Mouse (Mus musculus) hindbrain, embryonic 13.5 days (tissue): ENCODE results near the gene Dcp1b. TPM values are rescaled to one million over a fixed set of nuclear protein-coding genes. Genes with fewer than 3 reads are reported as not detected.
"Not testable (repeated sequence)": the region's sequence is repeated elsewhere in the genome, so short reads cannot be mapped to it uniquely, and the experiment has no call there.

Source experiments
- ATAC-seq: fragments of 200-750 bp; cut with Nextera tagmentation; 2 replicates; pipeline ENCODE4 v1.8.0; 2017; ENCODE audit warnings: moderate TSS enrichment; ENCODE audit not compliant: low FRiP score
- H3K27ac ChIP-seq: fragments of 300-500 bp; sonication (generic); 2 replicates; pipeline ENCODE4 v1.5.1; 2015; ENCODE audit warnings: inconsistent platforms, mild to moderate bottlenecking, moderate library complexity
- H3K27me3 ChIP-seq: fragments of 300-500 bp; sonication (generic); 2 replicates; pipeline ENCODE4 v1.6.1; 2015; ENCODE audit warnings: mild to moderate bottlenecking, inconsistent platforms
- H3K36me3 ChIP-seq: fragments of 300-500 bp; sonication (generic); 2 replicates; pipeline ENCODE4 v1.6.1; 2015; ENCODE audit warnings: mild to moderate bottlenecking, inconsistent platforms
- H3K4me1 ChIP-seq: fragments of 300-500 bp; sonication (generic); replicated peaks from 2 replicates; pipeline ENCODE4 v1.6.1; 2015; ENCODE audit warnings: inconsistent platforms
- H3K4me2 ChIP-seq: fragments of 300-500 bp; sonication (generic); 2 replicates; pipeline ENCODE4 v1.6.1; 2015; ENCODE audit warnings: inconsistent platforms, mild to moderate bottlenecking, moderate library complexity
- H3K4me3 ChIP-seq: fragments of 300-500 bp; sonication (generic); 2 replicates; pipeline ENCODE4 v1.5.1; 2015; ENCODE audit warnings: mild to moderate bottlenecking, inconsistent platforms
- H3K9ac ChIP-seq: fragments of 300-500 bp; sonication (generic); 2 replicates; pipeline ENCODE4 v1.6.1; 2015; ENCODE audit warnings: mild to moderate bottlenecking, inconsistent platforms
- H3K9me3 ChIP-seq: fragments of 300-500 bp; sonication (generic); 2 replicates; pipeline ENCODE4 v1.6.1; 2016; ENCODE audit warnings: inconsistent platforms
- WGBS: fragments of 180-500 bp; shearing (Covaris S2); methylation state at CpG from one replicate; pipeline ENCODE4 v1.1.7; 2015; 5-methylcytosine and 5-hydroxymethylcytosine counted together
- polyA plus RNA-seq: library from polyadenylated mRNA; unstranded; fragments of >200 nt; fragmentation: Nextera tagmentation; extraction: Ambion mirVana; gene quantifications from 2 replicates; pipeline ENCODE4 v1.2.1, GENCODE M21; 2015

Gene Dcp1b
- polyA plus RNA-seq, 1 experiment from 2014 or later = 13.8 TPM

DNA sequence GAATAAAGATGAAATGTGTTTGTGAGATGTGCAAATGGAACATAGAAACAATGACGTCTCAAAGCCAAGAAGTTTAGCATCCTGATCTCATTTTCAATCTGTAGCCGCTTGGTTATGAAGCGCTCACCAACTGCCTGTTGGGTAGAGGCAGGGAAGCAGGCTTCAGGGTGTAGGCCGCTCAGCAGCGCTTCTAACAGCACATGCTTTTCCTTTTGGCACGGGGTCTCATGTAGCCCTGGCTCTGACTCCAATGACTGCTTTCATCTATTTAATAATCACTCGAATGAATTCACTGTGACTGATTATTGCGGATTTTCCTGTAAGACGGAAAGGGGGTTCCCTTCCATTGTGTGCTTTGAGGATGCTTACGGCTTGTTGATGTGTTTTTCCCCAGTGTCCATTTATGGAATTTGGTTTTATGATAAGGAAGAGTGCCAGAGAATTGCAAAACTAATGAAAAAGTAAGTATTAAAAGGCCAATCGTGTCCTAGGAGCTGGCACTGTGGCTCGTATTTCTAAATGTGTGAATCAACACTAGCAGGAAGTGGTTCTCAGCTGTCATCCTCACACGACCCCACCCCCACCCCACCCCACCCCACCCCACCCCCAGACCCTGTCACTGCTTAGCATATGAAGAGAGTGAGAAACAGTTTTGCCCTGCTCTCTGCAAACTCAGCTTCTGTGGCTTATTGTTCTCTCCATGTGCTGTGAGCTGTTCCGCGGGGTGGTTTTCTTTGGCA is 23.7 kb downstream of the Dcp1b start:
- H3K9me3 ChIP-seq = no peaks in the 10 kb centered on the region
- no peak for ATAC-seq
- H3K4me1 ChIP-seq = peaks cover 22% of the 10 kb centered on the region
- no peak overlapping the region for H3K4me2 ChIP-seq
- H3K36me3 ChIP-seq = peaks cover 29% of the 10 kb centered on the region
- H3K27me3 ChIP-seq = no peaks in the 10 kb centered on the region
- WGBS = 31% methylated on average over 15 of the region's 15 CpGs
- H3K4me3 ChIP-seq = no peak overlapping the region
- H3K27ac ChIP-seq = no peak overlapping the region
- no peak overlapping the region for H3K9ac ChIP-seq

DNA sequence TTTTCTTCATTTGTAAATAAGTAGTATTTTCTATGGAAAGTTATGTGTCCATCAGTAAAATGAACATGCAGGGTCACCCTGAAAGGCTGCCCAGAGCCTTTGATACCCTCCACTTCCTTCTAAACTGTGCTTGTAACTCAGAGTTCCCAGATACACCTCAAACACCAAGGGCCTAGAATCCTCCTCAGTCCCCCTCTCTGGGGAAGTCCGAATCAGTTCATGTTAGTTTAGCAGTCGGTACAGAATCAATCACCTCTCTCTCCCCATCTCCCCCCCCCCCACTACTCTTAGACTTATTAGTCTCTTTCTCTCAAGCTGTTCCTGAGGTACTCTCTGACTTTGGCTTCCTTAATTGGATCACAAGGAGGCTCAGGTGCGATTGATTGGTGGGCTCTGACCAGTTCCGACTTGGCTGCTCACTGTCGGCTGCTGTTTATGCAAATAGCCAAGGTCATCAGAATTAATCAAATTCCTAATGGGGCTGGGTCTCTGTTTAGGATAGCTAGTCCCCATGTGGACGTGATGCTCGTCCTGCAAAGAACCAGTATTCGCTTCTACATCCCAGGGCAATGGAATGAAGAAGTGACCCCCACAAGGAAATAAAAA is 24.3 kb downstream of the Dcp1b start:
- WGBS = 19% methylated on average over 8 of the region's 8 CpGs
- Histone ChIP-seq H3K4me1 (peaks cover 22% of the 10 kb centered on the region), H3K4me2 (no peak overlapping the region), H3K9me3 (no peaks in the 10 kb centered on the region), H3K27me3 (no peaks in the 10 kb centered on the region), H3K9ac (no peak overlapping the region), H3K27ac (no peak overlapping the region), H3K36me3 (peaks cover 29% of the 10 kb centered on the region), H3K4me3 (no peak overlapping the region)
- no peak for ATAC-seq

DNA sequence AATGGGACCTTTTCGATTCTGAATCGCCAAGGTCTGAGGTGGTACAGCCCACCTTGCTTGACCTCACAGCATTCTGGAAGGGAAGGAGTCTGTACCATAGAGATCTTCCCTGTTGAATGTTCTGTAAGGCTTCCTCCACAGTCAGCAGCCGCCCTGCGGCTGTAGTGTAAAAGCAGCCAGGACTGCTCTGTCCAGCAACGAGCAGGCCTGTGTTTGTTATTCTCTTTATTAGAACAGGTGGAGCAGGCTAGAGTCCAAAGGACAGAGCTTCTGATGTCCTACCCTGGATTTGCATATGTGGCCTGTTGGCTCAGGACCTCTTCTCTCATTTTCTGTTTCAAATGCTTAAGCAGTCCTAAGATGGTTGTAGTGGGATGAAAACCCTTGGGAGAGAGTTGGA is 25.3 kb downstream of the Dcp1b start:
- H3K9ac ChIP-seq = no peak overlapping the region
- 78% methylated on average over 5 of the region's 5 CpGs for WGBS
- no peak overlapping the region for H3K27ac ChIP-seq
- H3K4me1 ChIP-seq = peaks cover 28% of the 10 kb centered on the region
- no peaks in the 10 kb centered on the region for H3K9me3 ChIP-seq
- no peak for ATAC-seq
- no peaks in the 10 kb centered on the region for H3K27me3 ChIP-seq
- H3K4me3 ChIP-seq = no peak overlapping the region
- H3K4me2 ChIP-seq = no peak overlapping the region
- peaks cover 32% of the 10 kb centered on the region for H3K36me3 ChIP-seq

DNA sequence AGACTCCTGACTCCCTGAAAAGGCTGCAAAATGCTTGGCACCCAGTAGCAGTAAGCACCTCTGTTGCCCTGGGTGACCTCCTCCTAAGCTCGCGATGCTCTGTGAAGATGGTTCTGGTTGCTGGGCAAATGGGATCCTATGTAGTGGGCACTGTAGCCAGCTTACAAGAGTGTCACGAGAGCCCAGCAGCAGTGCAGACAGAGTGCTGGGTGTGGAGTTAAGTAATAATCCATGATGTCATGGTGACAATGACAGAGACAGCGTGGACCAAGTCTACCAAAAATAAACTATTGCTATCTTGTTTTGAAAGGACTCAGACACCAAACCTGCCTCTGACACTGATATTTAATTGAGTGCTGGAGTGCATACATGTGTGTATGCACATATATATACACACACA is 26.5 kb downstream of the Dcp1b start:
- no peaks in the 10 kb centered on the region for H3K9me3 ChIP-seq
- H3K27me3 ChIP-seq = no peaks in the 10 kb centered on the region
- no peak overlapping the region for H3K9ac ChIP-seq
- no peak overlapping the region for H3K4me3 ChIP-seq
- 95% methylated on average over 4 of the region's 4 CpGs for WGBS
- no peak overlapping the region for H3K27ac ChIP-seq
- H3K4me2 ChIP-seq = no peak overlapping the region
- ATAC-seq = no peak
- H3K36me3 ChIP-seq = peaks cover 28% of the 10 kb centered on the region
- H3K4me1 ChIP-seq = peaks cover 29% of the 10 kb centered on the region

DNA sequence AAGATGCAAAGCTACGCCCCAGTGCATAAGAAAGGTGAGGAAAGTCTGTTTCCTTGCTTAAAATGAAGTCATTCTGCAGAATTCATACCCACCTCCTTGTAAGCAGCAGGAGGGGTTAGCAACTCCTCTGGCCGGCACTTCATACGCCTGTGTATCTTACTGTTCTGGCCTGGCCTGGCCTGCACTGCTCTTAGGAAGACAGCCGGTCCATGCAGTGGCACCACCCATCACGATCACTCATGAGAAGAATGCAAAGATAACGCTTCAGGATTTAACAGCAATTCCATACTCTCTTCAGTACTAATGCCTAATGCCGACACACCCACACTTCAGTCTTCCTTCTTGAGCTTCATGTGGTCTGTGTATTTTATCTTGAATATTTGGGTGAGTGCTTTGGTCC is 29.2 kb downstream of the Dcp1b start:
- H3K36me3 ChIP-seq = peaks cover 28% of the 10 kb centered on the region
- WGBS = 95% methylated on average over 7 of the region's 7 CpGs
- no peaks in the 10 kb centered on the region for H3K9me3 ChIP-seq

DNA sequence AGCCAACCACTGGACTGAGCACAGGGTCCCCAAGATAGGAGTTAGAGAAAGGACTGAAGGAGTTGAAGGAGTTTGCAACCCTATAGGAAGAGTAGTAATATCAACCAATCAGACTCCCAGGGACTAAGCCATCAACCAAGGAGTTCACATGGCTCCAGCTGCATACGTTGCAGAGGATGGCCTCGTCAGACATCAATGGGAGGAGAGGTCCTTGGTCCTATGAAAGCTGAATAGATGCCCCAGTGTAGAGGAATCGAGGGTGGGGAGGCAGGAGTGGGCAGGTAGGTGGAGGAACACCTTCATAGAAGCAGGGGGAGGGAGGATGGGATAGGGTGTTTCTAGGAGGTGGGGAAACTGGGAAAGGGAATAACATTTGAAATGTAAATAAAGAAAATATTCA is 29.9 kb downstream of the Dcp1b start:
- H3K9me3 ChIP-seq = no peaks in the 10 kb centered on the region
- no peaks in the 10 kb centered on the region for H3K27me3 ChIP-seq
- no peak overlapping the region for H3K4me2 ChIP-seq
- peaks cover 13% of the 10 kb centered on the region for H3K4me1 ChIP-seq
- H3K4me3 ChIP-seq = no peak overlapping the region
- no peak overlapping the region for H3K9ac ChIP-seq
- no peak for ATAC-seq
- H3K36me3 ChIP-seq = peaks cover 28% of the 10 kb centered on the region
- H3K27ac ChIP-seq = no peak overlapping the region
- WGBS = 43% methylated on average over 3 of the region's 3 CpGs

More for the DNA sequence above, 29.2 kb downstream of the Dcp1b start:
- Histone ChIP-seq H3K4me3 (no peak overlapping the region), H3K27ac (no peak overlapping the region), H3K4me2 (no peak overlapping the region), H3K4me1 (peaks cover 19% of the 10 kb centered on the region), H3K27me3 (no peaks in the 10 kb centered on the region), H3K9ac (no peak overlapping the region)
- ATAC-seq = no peak

DNA sequence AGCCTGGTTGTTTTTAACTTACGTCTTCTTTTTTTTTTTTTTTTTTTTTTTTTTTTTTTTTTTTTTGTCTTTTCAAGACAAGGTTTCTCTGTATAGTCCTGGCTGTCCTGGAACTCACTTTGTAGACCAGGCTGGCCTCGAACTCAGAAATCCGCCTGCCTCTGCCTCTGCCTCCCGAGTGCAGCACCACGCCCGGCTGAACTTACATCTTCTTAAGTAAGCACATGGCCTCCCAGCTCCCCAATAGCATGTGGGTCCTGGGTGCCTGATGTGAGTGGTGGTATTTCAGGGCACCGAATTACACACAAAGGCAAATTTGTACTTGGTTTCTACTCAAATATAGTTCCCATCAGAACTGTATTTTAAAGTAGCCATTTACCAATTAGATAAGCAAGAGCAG is 31.0 kb downstream of the Dcp1b start:
- H3K4me2 ChIP-seq, H3K9ac ChIP-seq, H3K27me3 ChIP-seq, H3K27ac ChIP-seq, H3K9me3 ChIP-seq, ATAC-seq, H3K4me3 ChIP-seq, H3K4me1 ChIP-seq: not testable (repeated sequence)
- peaks cover 28% of the 10 kb centered on the region for H3K36me3 ChIP-seq
- 86% methylated on average over 7 of the region's 7 CpGs for WGBS

DNA sequence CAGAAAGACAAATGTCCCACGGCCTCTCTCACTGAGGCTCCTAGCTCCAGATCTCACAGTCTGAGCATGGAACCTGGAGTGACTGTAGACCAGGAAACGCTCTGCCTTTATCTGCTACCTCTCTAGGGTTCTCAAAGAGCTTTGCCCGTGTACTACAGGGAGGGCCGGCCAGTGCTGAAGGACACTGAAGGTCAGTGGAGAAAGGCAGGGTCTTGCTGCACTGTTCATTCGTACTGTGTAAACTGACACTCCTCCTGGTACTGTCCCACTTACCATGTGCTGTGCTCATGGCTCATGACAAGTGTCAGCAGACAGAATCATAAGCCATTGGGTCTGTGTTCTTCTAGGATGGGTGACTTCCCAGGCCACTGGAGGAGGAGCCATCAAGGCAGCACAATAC is 38.3 kb downstream of the Dcp1b start:
- H3K4me2 ChIP-seq = no peak overlapping the region
- no peak overlapping the region for H3K4me3 ChIP-seq
- no peaks in the 10 kb centered on the region for H3K9me3 ChIP-seq
- H3K27ac ChIP-seq = no peak overlapping the region
- no peak for ATAC-seq
- WGBS = 95% methylated on average over 5 of the region's 5 CpGs
- H3K27me3 ChIP-seq = no peaks in the 10 kb centered on the region
- no peak overlapping the region for H3K9ac ChIP-seq
- peaks cover 47% of the 10 kb centered on the region for H3K36me3 ChIP-seq
- no peaks in the 10 kb centered on the region for H3K4me1 ChIP-seq

DNA sequence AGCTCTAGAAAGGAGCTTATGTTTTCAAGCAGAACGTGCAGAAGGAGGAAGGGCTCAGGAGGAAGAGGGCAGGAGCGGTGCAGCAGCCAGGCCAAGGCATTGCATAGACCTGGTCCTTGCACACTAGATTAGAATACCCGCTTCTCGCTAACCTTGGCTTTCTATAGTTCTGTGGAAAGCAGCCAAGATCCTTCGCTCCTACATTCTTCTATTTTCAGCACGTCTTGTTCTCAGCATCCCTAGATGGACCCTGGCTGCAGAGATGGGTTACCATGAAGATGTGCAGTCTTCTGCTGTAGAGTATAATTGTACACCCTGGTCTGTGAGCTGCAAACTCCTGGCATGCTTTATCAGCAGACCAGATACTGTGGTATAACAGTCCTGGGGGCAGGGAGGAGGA is 39.1 kb downstream of the Dcp1b start:
- H3K4me1 ChIP-seq = no peaks in the 10 kb centered on the region
- 82% methylated on average over 6 of the region's 6 CpGs for WGBS
- H3K27me3 ChIP-seq = no peaks in the 10 kb centered on the region
- no peak for ATAC-seq
- no peaks in the 10 kb centered on the region for H3K9me3 ChIP-seq
- H3K4me3 ChIP-seq = no peak overlapping the region
- H3K9ac ChIP-seq = no peak overlapping the region
- H3K27ac ChIP-seq = no peak overlapping the region
- H3K36me3 ChIP-seq = peaks cover 48% of the 10 kb centered on the region
- no peak overlapping the region for H3K4me2 ChIP-seq

DNA sequence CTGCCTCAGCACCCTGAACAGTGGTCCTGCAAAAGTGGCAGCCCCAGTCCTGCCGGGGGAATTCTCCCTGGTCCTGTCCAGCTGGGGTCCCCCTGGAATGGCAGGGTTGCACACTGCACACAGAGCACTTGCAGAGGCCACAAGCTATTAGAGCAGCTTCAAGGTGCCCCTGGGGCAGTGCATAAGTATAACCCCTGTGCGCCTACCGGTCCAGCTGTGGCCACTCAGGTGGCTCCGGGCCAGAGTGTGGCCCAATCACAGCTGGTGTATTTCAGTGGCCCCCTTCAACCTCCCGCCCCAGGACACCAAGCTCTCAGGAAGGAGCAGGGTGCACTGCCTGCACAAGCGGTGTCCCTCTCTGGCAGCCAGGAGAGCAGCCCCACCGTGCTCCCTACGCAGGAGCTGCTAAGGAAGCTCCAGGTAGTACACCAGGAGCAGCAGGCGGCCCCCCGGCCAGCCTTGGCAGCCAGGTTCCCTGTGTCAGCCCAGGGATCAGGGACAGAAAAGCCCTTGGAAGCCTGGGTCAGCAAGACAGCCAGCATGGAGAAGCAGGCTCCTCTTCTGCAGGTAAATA is 40.1 kb downstream of the Dcp1b start:
- H3K4me3 ChIP-seq = no peak overlapping the region
- H3K9ac ChIP-seq = no peak overlapping the region
- no peaks in the 10 kb centered on the region for H3K4me1 ChIP-seq
- H3K9me3 ChIP-seq = no peaks in the 10 kb centered on the region
- no peak for ATAC-seq
- peaks cover 54% of the 10 kb centered on the region for H3K36me3 ChIP-seq
- no peak overlapping the region for H3K27ac ChIP-seq
- no peak overlapping the region for H3K4me2 ChIP-seq
- H3K27me3 ChIP-seq = no peaks in the 10 kb centered on the region
- WGBS = 89% methylated on average over 10 of the region's 10 CpGs

DNA sequence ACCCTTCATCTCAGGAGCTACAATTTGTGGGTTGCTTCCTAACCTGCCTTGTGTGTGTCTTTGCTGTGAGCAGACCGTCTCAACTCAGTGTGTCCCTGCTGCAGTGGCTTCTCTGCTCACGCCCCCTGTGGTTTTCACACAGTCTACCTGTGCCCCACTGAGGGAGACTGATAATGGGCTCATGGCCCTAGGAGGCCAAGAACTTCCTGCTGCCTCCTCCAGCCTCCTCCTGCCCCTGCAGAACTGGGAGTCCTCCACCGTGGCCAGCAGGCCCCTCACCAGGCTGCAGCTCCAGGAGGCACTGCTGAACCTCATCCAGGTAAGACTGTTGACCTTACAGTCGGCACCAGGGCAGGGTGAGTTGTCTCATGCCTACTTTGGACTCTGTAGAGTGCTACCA is 42.6 kb downstream of the Dcp1b start:
- H3K4me3 ChIP-seq = no peak overlapping the region
- ATAC-seq = no peak
- no peaks in the 10 kb centered on the region for H3K4me1 ChIP-seq
- no peaks in the 10 kb centered on the region for H3K9me3 ChIP-seq
- no peak overlapping the region for H3K4me2 ChIP-seq
- no peaks in the 10 kb centered on the region for H3K27me3 ChIP-seq
- H3K36me3 ChIP-seq = peaks cover 63% of the 10 kb centered on the region
- WGBS = 82% methylated on average over 4 of the region's 4 CpGs
- H3K27ac ChIP-seq = no peak overlapping the region
- H3K9ac ChIP-seq = peak overlapping the region; percentile 43; the same call in 1 of the 2 replicates

DNA sequence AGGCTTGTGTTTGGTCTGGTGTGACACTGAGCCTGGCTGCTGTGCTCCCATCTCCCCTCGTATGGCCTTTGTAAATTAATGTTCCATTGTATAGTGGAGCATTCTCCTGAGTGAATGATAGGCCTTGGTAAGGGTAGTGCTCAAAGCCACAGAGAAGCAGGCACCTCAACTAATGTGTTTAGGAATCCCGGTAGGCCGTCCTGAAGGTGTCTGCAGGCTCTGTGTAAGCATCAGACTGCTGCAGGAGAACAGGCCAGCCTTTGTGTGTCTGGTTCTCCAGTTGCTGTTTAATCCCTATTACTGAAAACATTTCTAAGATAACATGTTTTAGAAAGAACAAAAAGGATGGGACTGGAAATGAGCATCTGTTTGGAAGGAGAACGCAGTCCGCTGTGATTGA is 43.5 kb downstream of the Dcp1b start:
- Histone ChIP-seq H3K4me1 (no peaks in the 10 kb centered on the region), H3K9me3 (no peaks in the 10 kb centered on the region), H3K4me3 (no peak overlapping the region), H3K9ac (no peak overlapping the region), H3K27ac (no peak overlapping the region), H3K36me3 (peaks cover 54% of the 10 kb centered on the region), H3K4me2 (no peak overlapping the region), H3K27me3 (no peaks in the 10 kb centered on the region)
- WGBS = 87% methylated on average over 5 of the region's 5 CpGs
- ATAC-seq = no peak
